ENCODE assay signal across 7 mouse cellular contexts in genomic region chr10:75060217-75060842, GRCm38 (mm10). TPM values are rescaled to one million over a fixed set of nuclear protein-coding genes. Genes with fewer than 3 reads are reported as not detected.
DNase-seq lines count a peak whose midpoint lies in the region; TF ChIP-seq lines count a peak whose summit lies in the region.

Bcr (plus strand) TSS chr10:75060592.

- no peak for TF ChIP-seq CTCF in kidney, adult 2 months (conservative IDR thresholded peaks at IDR 0.05; ENCODE audit: insufficient read depth, insufficient read length, low read depth, low read length)

- TF ChIP-seq POLR2A in kidney, adult 2 months (IDR thresholded peaks at IDR 0.05; ENCODE audit: low read depth, low read length), result no peak

- H3K4me3 ChIP-seq in kidney, adult 2 months (ENCODE audit: insufficient read depth, low read depth, low read length), result peak within 1 kb of the TSS; percentile 70

- 1% methylated on average over 69 of the region's 73 CpGs for whole genome bisulfite sequencing in kidney, adult 2 months

- peak within 1 kb of the TSS; percentile 18; the same call in 1 of the 2 replicates for H3K27ac ChIP-seq in kidney, adult 2 months (ENCODE audit: insufficient read depth, low read depth, low read length)

- H3K4me1 ChIP-seq in kidney, adult 2 months (ENCODE audit: control insufficient read depth, insufficient read depth, low read length), result peaks cover 20% of the 10 kb centered on the region; the same call in 1 of the 2 replicates

- no peaks in the 10 kb centered on the region for H3K36me3 ChIP-seq in kidney, adult 2 months (ENCODE audit: control insufficient read depth, insufficient read depth, low read length)

- H3K27me3 ChIP-seq in kidney, adult 2 months (replicated peaks; ENCODE audit: control insufficient read depth, insufficient read depth, low read length), result no peaks in the 10 kb centered on the region

- peak; percentile 70 for DNase-seq in adrenal gland, adult 8-10 months
- DNase-seq in embryo, embryonic 11 days, result peak; percentile 91
- peak; percentile 86 to 89 for DNase-seq in heart, adult 18-20 months
- peak; percentile 86 for DNase-seq in kidney, adult 2 months
- DNase-seq in liver, result peak; percentile 74
- peak; percentile 56 to 60 for DNase-seq in monocyte, adult 2 months (ENCODE audit: low read depth in 1 of 2, low spot score in 2 of 2)
- DNase-seq in spleen, postnatal 14 days (ENCODE audit: low spot score in 2 of 2), result peak; percentile 41 to 43

RNA-seq across cellular contexts. Expression of gene Bcr, which starts in this region (rescaled TPM):
- total RNA-seq in adrenal gland, adult 8-10 months (2022), result 10 to 100 TPM; 33.7 to 76.4 (median 56.5) TPM
- 10 to 100 TPM in 1 of 2 experiments, 1 to 10 TPM in 1; 8.7 to 10.7 TPM for total RNA-seq in heart, adult 18-20 months (2021)
- polyA plus RNA-seq in kidney, adult 2 months (2012; rRNA removed), result 28.4 and 28.7 TPM in 2 replicates

Comparison
In these comparisons a context has a peak if more than half of its experiments do, and no peak if none do; other contexts are left out.
1. Peak in every context shown above with its lines: DNase-seq, H3K4me3 ChIP-seq and H3K27ac ChIP-seq.